Mouse (Mus musculus) lung, adult 2 months (tissue): ENCODE measurements around the gene Rnft2. TPM values are rescaled to one million over a fixed set of nuclear protein-coding genes. Genes with fewer than 3 reads are reported as not detected.

Experiments
- DNase-seq: peaks from one replicate; pipeline ENCODE4 v3.0.0; 2022
- H3K4me1 ChIP-seq: fragments of 200-500 bp; 2 replicates; pipeline ENCODE4 v1.6.1; 2011; ENCODE audit warnings: low read length; ENCODE audit not compliant: control insufficient read depth, insufficient read depth
- H3K4me3 ChIP-seq: fragments of 200-500 bp; replicated peaks from 2 replicates; pipeline ENCODE3; 2011; ENCODE audit warnings: low read depth, mild to moderate bottlenecking, control low read depth, low read length; ENCODE audit errors: extremely low read depth
- CTCF ChIP-seq: fragments of 200-500 bp; IDR thresholded peaks from 2 replicates; pipeline ENCODE4 v1.5.1; 2011; ENCODE audit warnings: mild to moderate bottlenecking, low read length, control low read depth; ENCODE audit not compliant: insufficient read depth
- POLR2A ChIP-seq: fragments of 200-500 bp; IDR thresholded peaks from 2 replicates; pipeline ENCODE4 v1.6.1; 2011; ENCODE audit warnings: low read depth, mild to moderate bottlenecking, control low read depth, low read length, borderline replicate concordance; ENCODE audit errors: extremely low read depth
- WGBS: fragments of 180-500 bp; shearing (Covaris S2); methylation state at CpG from one replicate; pipeline ENCODE4 v1.1.7; 2018; 5-methylcytosine and 5-hydroxymethylcytosine counted together
- polyA plus RNA-seq: library from polyadenylated mRNA; depleted of rRNA; stranded (reverse); fragments of >200 nt; gene quantifications from 2 replicates; pipeline ENCODE4 v1.2.3, GENCODE M21; 2012

The Rnft2 gene
- polyA plus RNA-seq, 1 experiment = 3.3 TPM

GRCm38 (mm10) chr5:118169222-118170221 is 75.4 kb downstream of the Rnft2 start:
- 2% methylated on average over 117 of the region's 117 CpGs for WGBS
- TF ChIP-seq POLR2A (no peak), CTCF (no peak)
- no peak for DNase-seq
- no peak overlapping the region for H3K4me3 ChIP-seq
- peaks cover 6% of the 10 kb centered on the region; the same call in 1 of the 2 replicates for H3K4me1 ChIP-seq

GRCm38 (mm10) chr5:118167561-118167995 is 77.3 kb downstream of the Rnft2 start:
- TF ChIP-seq POLR2A (no peak), CTCF (no peak)
- DNase-seq = no peak
- H3K4me3 ChIP-seq = no peak overlapping the region
- peaks cover 6% of the 10 kb centered on the region; the same call in 1 of the 2 replicates for H3K4me1 ChIP-seq
- 71% methylated on average over 8 of the region's 8 CpGs for WGBS

GRCm38 (mm10) chr5:118165462-118165861 is 79.5 kb downstream of the Rnft2 start:
- no peaks in the 10 kb centered on the region; the same call in 1 of the 2 replicates for H3K4me1 ChIP-seq
- no peak for TF ChIP-seq POLR2A
- TF ChIP-seq CTCF = no peak
- H3K4me3 ChIP-seq = no peak overlapping the region
- no peak for DNase-seq

- 61% methylated on average over 12 of the region's 12 CpGs for WGBS
- H3K4me3 ChIP-seq = no peak within 1 kb of the TSS
- no peak for DNase-seq
- TF ChIP-seq CTCF = no peak
- no peaks in the 10 kb centered on the region; the same call in 1 of the 2 replicates for H3K4me1 ChIP-seq
These were observed 80.3 kb downstream of the Rnft2 start, which contains the start of gene Hrk for GRCm38 (mm10) chr5:118164581-118164980. Gene Hrk (plus strand): TSS chr5:118164648.

DNA sequence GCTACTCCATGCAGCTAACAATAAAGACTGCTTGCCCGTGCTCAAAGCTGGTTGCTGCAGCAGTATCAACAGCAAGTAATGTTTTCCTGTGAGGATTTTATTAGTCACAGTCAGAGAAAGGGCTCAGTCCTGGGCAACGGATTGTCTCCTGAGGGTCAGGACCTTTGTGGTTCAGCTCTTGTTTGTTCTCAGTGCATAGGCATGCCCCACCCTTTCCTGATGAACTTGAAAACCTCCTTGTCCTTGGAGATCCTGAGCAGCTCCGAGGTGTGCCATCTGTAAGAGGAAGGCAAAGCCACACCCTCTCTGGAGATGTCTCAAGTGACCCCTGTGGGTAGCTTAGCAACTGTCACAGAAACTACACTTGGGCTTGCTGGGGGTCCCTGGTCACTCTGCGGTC is 84.2 kb downstream of the Rnft2 start:
- TF ChIP-seq POLR2A (no peak), CTCF (no peak)
- no peak for DNase-seq
- no peaks in the 10 kb centered on the region; the same call in 1 of the 2 replicates for H3K4me1 ChIP-seq
- no peak overlapping the region for H3K4me3 ChIP-seq
- WGBS = 13% methylated on average over 4 of the region's 4 CpGs

- WGBS = 15% methylated on average over 4 of the region's 4 CpGs
- Histone ChIP-seq H3K4me1 (peaks cover 2% of the 10 kb centered on the region; the same call in 1 of the 2 replicates), H3K4me3 (no peak overlapping the region)
- DNase-seq = no peak
- TF ChIP-seq POLR2A (no peak), CTCF (no peak)
These were observed 87.9 kb downstream of the Rnft2 start for GRCm38 (mm10) chr5:118156976-118157375.

GRCm38 (mm10) chr5:118155565-118155947 is 89.4 kb downstream of the Rnft2 start:
- H3K4me1 ChIP-seq = peaks cover 2% of the 10 kb centered on the region; the same call in 1 of the 2 replicates
- no peak for TF ChIP-seq POLR2A
- TF ChIP-seq CTCF = no peak
- peak overlapping the region; percentile 79 for H3K4me3 ChIP-seq
- no peak for DNase-seq
- WGBS = 19% methylated on average over 9 of the region's 9 CpGs

DNA sequence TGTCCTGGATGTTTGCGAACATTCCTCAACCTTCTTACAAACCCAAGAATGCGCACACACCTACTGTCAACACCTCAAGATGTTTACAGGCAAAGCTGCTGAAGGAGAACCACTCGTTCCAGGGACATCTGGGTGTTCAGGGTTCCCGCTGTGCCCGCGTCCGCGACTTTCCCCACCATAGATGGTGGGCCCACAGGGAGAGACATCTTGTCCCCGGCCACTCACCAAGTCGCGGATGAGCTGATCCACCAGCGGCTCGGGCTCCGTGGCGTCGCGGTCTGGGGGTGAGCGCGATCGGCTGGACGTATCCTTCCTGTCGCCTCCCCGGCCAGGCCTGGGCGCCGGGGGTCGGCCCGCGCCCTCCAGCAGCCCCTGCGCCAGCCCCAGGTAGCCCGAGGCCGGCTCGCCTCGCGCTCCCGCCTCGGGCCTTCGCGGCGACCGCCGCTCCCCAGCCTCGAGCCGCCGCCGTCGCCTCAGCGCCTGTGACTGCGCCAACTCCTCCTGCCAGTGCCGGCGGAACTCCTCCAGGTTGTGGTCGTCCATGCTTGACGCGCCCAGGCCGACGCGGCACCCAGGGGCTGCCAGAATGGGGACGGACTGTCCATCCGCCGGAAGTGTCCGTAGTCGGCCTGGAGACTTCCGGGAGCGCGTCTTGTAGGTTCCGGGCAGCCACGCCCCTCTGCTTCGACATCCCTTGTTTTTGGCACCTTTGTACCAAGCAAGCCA is 89.9 kb downstream of the Rnft2 start, which contains the start of gene Fbxw8:
Fbxw8 (minus strand) TSS at position 626 of the 726 bp plus-strand sequence.
- Histone ChIP-seq H3K4me1 (peaks cover 2% of the 10 kb centered on the region; the same call in 1 of the 2 replicates), H3K4me3 (peak within 1 kb of the TSS; percentile 79)
- TF ChIP-seq CTCF = no peak
- peak; percentile 83; the same call in 1 of the 2 replicates for TF ChIP-seq POLR2A
- WGBS = under 1% methylated on average over 57 of the region's 67 CpGs
- peak; percentile 83 for DNase-seq

GRCm38 (mm10) chr5:118149711-118150110 is 95.2 kb downstream of the Rnft2 start:
- 46% methylated on average over 3 of the region's 3 CpGs for WGBS
- no peak overlapping the region for H3K4me3 ChIP-seq
- peaks cover 22% of the 10 kb centered on the region for H3K4me1 ChIP-seq
- TF ChIP-seq POLR2A (no peak), CTCF (no peak)
- no peak for DNase-seq
